Mouse (Mus musculus) hindbrain, embryonic 12.5 days (tissue): Measurements from ENCODE around the gene Zfp90. TPM values are rescaled to one million over a fixed set of nuclear protein-coding genes. Genes with fewer than 3 reads are reported as not detected.

Experiments
- ATAC-seq: fragments of 200-750 bp; cut with Nextera tagmentation; 2 replicates; pipeline ENCODE4 v1.8.0; 2017; ENCODE audit warnings: moderate TSS enrichment; ENCODE audit not compliant: low FRiP score
- H3K27ac ChIP-seq: fragments of 300-500 bp; sonication (generic); 2 replicates; pipeline ENCODE4 v1.5.1; 2016; ENCODE audit warnings: mild to moderate bottlenecking
- H3K27me3 ChIP-seq: fragments of 300-500 bp; sonication (generic); 2 replicates; pipeline ENCODE4 v1.6.1; 2016; ENCODE audit warnings: mild to moderate bottlenecking
- H3K36me3 ChIP-seq: fragments of 300-500 bp; sonication (generic); 2 replicates; pipeline ENCODE4 v1.6.1; 2016; ENCODE audit warnings: mild to moderate bottlenecking
- H3K4me1 ChIP-seq: fragments of 300-500 bp; sonication (generic); 2 replicates; pipeline ENCODE4 v1.6.1; 2016
- H3K4me2 ChIP-seq: fragments of 300-500 bp; sonication (generic); replicated peaks from 2 replicates; pipeline ENCODE4 v1.6.1; 2016; ENCODE audit warnings: mild to moderate bottlenecking
- H3K4me3 ChIP-seq: fragments of 300-500 bp; sonication (generic); 2 replicates; pipeline ENCODE4 v1.5.1; 2016; ENCODE audit warnings: mild to moderate bottlenecking
- H3K9ac ChIP-seq: fragments of 300-500 bp; sonication (generic); 2 replicates; pipeline ENCODE4 v1.6.1; 2016; ENCODE audit warnings: mild to moderate bottlenecking, moderate library complexity
- H3K9me3 ChIP-seq: fragments of 300-500 bp; sonication (generic); replicated peaks from 2 replicates; pipeline ENCODE4 v1.6.1; 2016; ENCODE audit warnings: mild to moderate bottlenecking
- WGBS: fragments of 180-500 bp; shearing (Covaris S2); methylation state at CpG from one replicate; pipeline ENCODE4 v1.1.7; 2016; 5-methylcytosine and 5-hydroxymethylcytosine counted together
- polyA plus RNA-seq: library from polyadenylated mRNA; unstranded; fragments of >200 nt; fragmentation: Nextera tagmentation; extraction: Ambion mirVana; gene quantifications from 2 replicates; pipeline ENCODE4 v1.2.1, GENCODE M21; 2016

Zfp90 gene
- polyA plus RNA-seq, 1 experiment from 2014 or later, result 36.0 TPM

DNA sequence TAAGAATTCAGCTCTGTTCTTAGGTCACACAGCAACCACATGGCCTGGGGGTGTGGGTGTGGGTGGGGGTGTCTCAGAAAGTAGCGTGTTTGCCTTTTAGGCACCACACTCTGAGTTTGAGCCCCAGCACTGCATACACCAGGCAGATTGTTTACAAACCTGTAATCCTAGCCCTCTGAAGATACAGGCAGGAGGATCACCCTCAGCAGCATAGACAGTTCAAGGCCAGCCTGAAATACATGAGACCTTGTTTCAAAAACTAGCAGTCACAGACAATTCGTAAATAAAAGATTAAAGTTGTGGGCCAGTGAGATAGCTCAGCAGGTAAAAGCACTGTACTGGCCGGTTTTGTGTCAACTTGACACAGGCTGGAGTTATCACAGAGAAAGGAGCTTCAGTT lies 25.0 kb downstream of the Zfp90 start:
- 89% methylated on average over 3 of the region's 3 CpGs for WGBS

GRCm38 (mm10) chr8:106442740-106443139 lies 27.6 kb downstream of the Zfp90 start:
- H3K9me3 ChIP-seq, result no peaks in the 10 kb centered on the region
- no peaks in the 10 kb centered on the region for H3K36me3 ChIP-seq
- H3K9ac ChIP-seq, result no peak overlapping the region
- no peak overlapping the region for H3K4me3 ChIP-seq
- no peak overlapping the region for H3K27ac ChIP-seq
- WGBS, result 85% methylated on average over 1 of the region's 1 CpGs
- ATAC-seq, result no peak
- no peaks in the 10 kb centered on the region for H3K4me1 ChIP-seq
- no peak overlapping the region for H3K4me2 ChIP-seq
- H3K27me3 ChIP-seq, result no peaks in the 10 kb centered on the region

More for the DNA sequence above, 25.0 kb downstream of the Zfp90 start:
- Histone ChIP-seq H3K36me3 (no peaks in the 10 kb centered on the region), H3K4me2 (no peak overlapping the region), H3K4me1 (no peaks in the 10 kb centered on the region), H3K4me3 (no peak overlapping the region), H3K9me3 (no peaks in the 10 kb centered on the region), H3K27ac (no peak overlapping the region), H3K9ac (no peak overlapping the region), H3K27me3 (no peaks in the 10 kb centered on the region)
- no peak for ATAC-seq

GRCm38 (mm10) chr8:106451301-106452085 lies 36.4 kb downstream of the Zfp90 start:
- no peak overlapping the region for H3K27ac ChIP-seq
- H3K4me1 ChIP-seq, result 0 out of 2 replicates have a peak, but pooled peaks cover 2% of the 10 kb centered on the region
- H3K9ac ChIP-seq, result no peak overlapping the region
- 84% methylated on average over 6 of the region's 6 CpGs for WGBS
- ATAC-seq, result no peak
- no peak overlapping the region for H3K4me3 ChIP-seq
- no peaks in the 10 kb centered on the region for H3K9me3 ChIP-seq
- no peaks in the 10 kb centered on the region for H3K36me3 ChIP-seq
- H3K27me3 ChIP-seq, result no peaks in the 10 kb centered on the region
- H3K4me2 ChIP-seq, result no peak overlapping the region

DNA sequence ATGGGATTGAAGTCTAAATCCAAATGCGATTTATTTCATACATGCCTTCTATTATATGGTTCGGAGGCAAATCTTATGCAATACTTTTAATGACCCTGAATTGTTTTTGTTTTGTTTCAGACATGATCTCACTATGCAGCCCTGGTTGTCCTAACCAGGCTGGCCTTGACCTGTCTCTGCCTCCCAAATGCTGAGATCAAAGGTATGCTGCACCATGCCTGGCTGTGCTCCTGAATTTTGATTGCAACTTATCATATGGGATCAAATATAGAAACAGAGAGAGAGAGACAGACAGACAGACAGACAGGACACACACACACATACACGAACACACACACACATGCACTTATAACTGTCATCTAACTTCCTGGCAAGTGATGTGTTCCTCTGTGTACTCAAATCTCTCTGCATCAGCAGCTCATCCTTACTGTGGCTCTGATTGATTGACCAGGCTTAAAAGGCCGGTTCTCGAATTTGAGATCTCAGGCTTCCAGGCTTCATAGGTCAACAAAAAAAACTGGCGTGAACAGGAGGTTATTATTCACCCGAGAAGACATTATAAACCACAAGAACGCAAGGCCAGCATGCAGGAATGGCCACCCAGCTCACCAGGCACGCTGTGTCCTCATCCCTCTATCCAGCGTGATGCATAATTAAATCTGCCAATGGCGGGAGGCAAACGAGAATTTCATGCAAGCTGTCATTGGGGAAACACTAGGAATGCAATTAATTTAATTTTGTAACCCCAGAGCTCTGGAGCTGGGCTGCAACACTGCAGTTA lies 37.8 kb downstream of the Zfp90 start:
- H3K27me3 ChIP-seq, result no peaks in the 10 kb centered on the region
- ATAC-seq, result no peak
- H3K36me3 ChIP-seq, result no peaks in the 10 kb centered on the region
- no peak overlapping the region for H3K27ac ChIP-seq
- H3K9me3 ChIP-seq, result no peaks in the 10 kb centered on the region
- H3K4me3 ChIP-seq, result no peak overlapping the region
- WGBS, result 70% methylated on average over 12 of the region's 12 CpGs
- H3K4me2 ChIP-seq, result no peak overlapping the region
- no peak overlapping the region for H3K9ac ChIP-seq
- H3K4me1 ChIP-seq, result 0 out of 2 replicates have a peak, but pooled peaks cover 2% of the 10 kb centered on the region

DNA sequence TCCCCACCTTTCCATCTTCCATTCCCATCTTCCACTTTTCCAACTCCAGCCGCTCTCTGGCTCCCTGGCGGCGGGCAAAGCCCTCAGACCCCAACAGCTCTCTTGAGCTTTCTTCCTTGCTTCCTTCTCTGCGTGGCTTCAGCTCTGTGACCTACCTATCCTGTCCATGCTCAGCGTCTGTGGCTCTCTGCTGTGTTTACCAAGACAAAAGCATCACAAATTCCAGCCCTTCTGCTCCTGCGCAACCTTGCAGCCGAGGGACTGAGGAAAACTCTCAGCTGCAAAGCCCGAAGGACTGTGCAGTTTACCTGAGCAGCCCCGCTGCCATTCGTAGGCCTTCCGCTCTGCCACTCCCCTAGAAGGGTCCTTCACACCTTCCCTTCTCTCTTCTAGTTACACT lies 38.9 kb downstream of the Zfp90 start:
- no peak overlapping the region for H3K27ac ChIP-seq
- H3K4me1 ChIP-seq, result 0 out of 2 replicates have a peak, but pooled peaks cover 2% of the 10 kb centered on the region
- no peak overlapping the region for H3K4me3 ChIP-seq
- no peaks in the 10 kb centered on the region for H3K27me3 ChIP-seq
- no peaks in the 10 kb centered on the region for H3K9me3 ChIP-seq
- ATAC-seq, result no peak
- no peak overlapping the region for H3K4me2 ChIP-seq
- H3K9ac ChIP-seq, result no peak overlapping the region
- 71% methylated on average over 11 of the region's 11 CpGs for WGBS
- no peaks in the 10 kb centered on the region for H3K36me3 ChIP-seq

GRCm38 (mm10) chr8:106462131-106462530 lies 47.0 kb downstream of the Zfp90 start:
- no peaks in the 10 kb centered on the region for H3K36me3 ChIP-seq
- no peak overlapping the region for H3K27ac ChIP-seq
- no peak for ATAC-seq
- no peak overlapping the region for H3K4me3 ChIP-seq
- no peaks in the 10 kb centered on the region for H3K9me3 ChIP-seq
- no peaks in the 10 kb centered on the region; the same call in 1 of the 2 replicates for H3K4me1 ChIP-seq
- H3K27me3 ChIP-seq, result no peaks in the 10 kb centered on the region
- no peak overlapping the region for H3K9ac ChIP-seq
- 81% methylated on average over 5 of the region's 5 CpGs for WGBS
- no peak overlapping the region for H3K4me2 ChIP-seq

DNA sequence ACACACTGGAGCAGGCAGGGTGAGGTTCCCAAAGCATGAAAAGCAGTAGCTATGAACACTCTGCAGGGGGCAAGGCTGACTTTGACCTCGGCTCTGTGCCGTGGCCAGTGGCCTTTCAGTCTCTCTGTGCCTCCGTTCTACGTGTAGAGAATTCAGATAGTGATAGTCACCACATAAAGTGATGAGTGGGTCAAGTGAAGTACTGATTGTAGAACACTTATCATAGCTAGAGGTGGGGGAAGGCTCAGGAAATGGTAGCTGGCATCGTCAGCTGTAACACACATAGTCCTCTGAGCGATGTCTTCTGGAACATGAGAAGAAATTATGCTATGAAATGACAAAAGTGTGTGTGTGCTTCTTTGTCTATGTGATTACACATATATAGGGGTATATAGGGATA lies 48.7 kb downstream of the Zfp90 start:
- H3K36me3 ChIP-seq, result no peaks in the 10 kb centered on the region
- no peaks in the 10 kb centered on the region for H3K9me3 ChIP-seq
- H3K4me2 ChIP-seq, result no peak overlapping the region
- no peaks in the 10 kb centered on the region; the same call in 1 of the 2 replicates for H3K4me1 ChIP-seq
- no peaks in the 10 kb centered on the region for H3K27me3 ChIP-seq
- H3K4me3 ChIP-seq, result no peak overlapping the region
- no peak for ATAC-seq
- no peak overlapping the region for H3K27ac ChIP-seq
- WGBS, result 82% methylated on average over 6 of the region's 6 CpGs
- H3K9ac ChIP-seq, result no peak overlapping the region

GRCm38 (mm10) chr8:106469485-106469884 lies 54.4 kb downstream of the Zfp90 start:
- H3K9ac ChIP-seq, result no peak overlapping the region
- no peak for ATAC-seq
- 53% methylated on average over 7 of the region's 7 CpGs for WGBS

GRCm38 (mm10) chr8:106474001-106474400 lies 58.9 kb downstream of the Zfp90 start:
- Histone ChIP-seq H3K4me3 (no peak overlapping the region), H3K27ac (no peak overlapping the region), H3K9ac (no peak overlapping the region), H3K4me2 (no peak overlapping the region), H3K27me3 (no peaks in the 10 kb centered on the region), H3K4me1 (0 out of 2 replicates have a peak, but pooled peaks cover 2% of the 10 kb centered on the region), H3K9me3 (no peaks in the 10 kb centered on the region), H3K36me3 (no peaks in the 10 kb centered on the region)
- WGBS, result 86% methylated on average over 5 of the region's 5 CpGs
- ATAC-seq, result no peak

More at GRCm38 (mm10) chr8:106469485-106469884, 54.4 kb downstream of the Zfp90 start:
- Histone ChIP-seq H3K27me3 (no peaks in the 10 kb centered on the region), H3K9me3 (no peaks in the 10 kb centered on the region), H3K27ac (no peak overlapping the region), H3K4me3 (no peak overlapping the region), H3K4me1 (0 out of 2 replicates have a peak, but pooled peaks cover 2% of the 10 kb centered on the region), H3K4me2 (no peak overlapping the region), H3K36me3 (no peaks in the 10 kb centered on the region)

Other genes with a start within 250 kb of the Zfp90 start
- 55.8 and 60.8 TPM in 2 replicates for gene Slc7a6, start 246.5 kb upstream of the Zfp90 start, polyA plus RNA-seq
- gene Slc7a6os, start 204.4 kb upstream of the Zfp90 start, polyA plus RNA-seq, result 37.2 and 38.5 TPM in 2 replicates
- 50.9 and 53.0 TPM in 2 replicates for gene Prmt7, start 204.4 kb upstream of the Zfp90 start, polyA plus RNA-seq
- gene Smpd3, start 77.3 kb upstream of the Zfp90 start, polyA plus RNA-seq, result 29.2 and 31.2 TPM in 2 replicates
- not detected in 2 replicates for gene 6030452D12Rik, start 85.2 kb downstream of the Zfp90 start, polyA plus RNA-seq
- gene Cdh3, start 95.6 kb downstream of the Zfp90 start, polyA plus RNA-seq, result 7.7 and 10.0 TPM in 2 replicates
- 3.2 and 3.8 TPM in 2 replicates for gene Gm10073, start 158.1 kb downstream of the Zfp90 start, polyA plus RNA-seq
- gene Cdh1, start 188.0 kb downstream of the Zfp90 start, polyA plus RNA-seq, result 6.9 and 9.2 TPM in 2 replicates